Mouse (Mus musculus) myocyte (in vitro differentiated cells): Measurements from ENCODE around the gene a. TPM values are rescaled to one million over a fixed set of nuclear protein-coding genes. Genes with fewer than 3 reads are reported as not detected.

Experiments used
- H3K27me3 ChIP-seq: one replicate; pipeline ENCODE4 v1.6.1; 2011; ENCODE audit not compliant: control insufficient read depth, insufficient read depth, insufficient read length
- H3K36me3 ChIP-seq: one replicate; pipeline ENCODE4 v1.6.1; 2011; ENCODE audit not compliant: control insufficient read depth, insufficient read depth
- H3K4me2 ChIP-seq: one replicate; pipeline ENCODE4 v1.6.1; 2011; ENCODE audit warnings: low read depth, control low read depth
- H3K4me3 ChIP-seq: one replicate; pipeline ENCODE4 v1.5.1; 2011; ENCODE audit warnings: mild to moderate bottlenecking, control low read depth, moderate library complexity
- H3K79me2 ChIP-seq: one replicate; pipeline ENCODE4 v1.6.1; 2011; ENCODE audit not compliant: control insufficient read depth, insufficient read depth
- H3ac ChIP-seq: one replicate; pipeline ENCODE4 v1.6.1; 2011; ENCODE audit not compliant: control insufficient read depth, insufficient read length
- CEBPB ChIP-seq: IDR thresholded peaks from 2 replicates; pipeline ENCODE4 v1.6.1; 2011; ENCODE audit warnings: mild to moderate bottlenecking, moderate library complexity; ENCODE audit not compliant: poor library complexity, insufficient read depth, severe bottlenecking
- E2F4 ChIP-seq: IDR thresholded peaks from one replicate; pipeline ENCODE4 v1.6.1; 2011; ENCODE audit warnings: mild to moderate bottlenecking, control low read depth, moderate library complexity; ENCODE audit not compliant: insufficient read depth
- MAX ChIP-seq: IDR thresholded peaks from one replicate; pipeline ENCODE4 v1.6.1; 2011; ENCODE audit warnings: low read depth, mild to moderate bottlenecking, control low read depth
- MYOD1 ChIP-seq, 3 experiments: IDR thresholded peaks; one replicate each; pipeline ENCODE4 v1.6.1; 2011; ENCODE audit warnings: control low read depth in 2 of 3, low read depth in 2 of 3, mild to moderate bottlenecking in 2 of 3, moderate library complexity in 1 of 3; ENCODE audit not compliant: insufficient read length in 2 of 3, control insufficient read depth in 1 of 3
- MYOG ChIP-seq, 3 experiments: IDR thresholded peaks; one replicate each; pipeline ENCODE4 v1.6.1; 2011; ENCODE audit warnings: control low read depth in 2 of 3, low read depth in 2 of 3, mild to moderate bottlenecking in 2 of 3; ENCODE audit not compliant: insufficient read length in 2 of 3, control insufficient read depth in 1 of 3, insufficient read depth in 1 of 3
- POLR2A ChIP-seq: IDR thresholded peaks from one replicate; pipeline ENCODE4 v1.6.1; 2011; ENCODE audit warnings: low read depth, mild to moderate bottlenecking, control low read depth, moderate library complexity; ENCODE audit not compliant: insufficient read length
- POLR2AphosphoS2 ChIP-seq: IDR thresholded peaks from one replicate; pipeline ENCODE4 v1.6.1; 2011; ENCODE audit warnings: low read depth, control low read depth; ENCODE audit not compliant: insufficient read length
- REST ChIP-seq: IDR thresholded peaks from one replicate; pipeline ENCODE4 v1.6.1; 2011; ENCODE audit warnings: mild to moderate bottlenecking, control low read depth, moderate library complexity; ENCODE audit not compliant: insufficient read depth, insufficient read length
- SRF ChIP-seq: IDR thresholded peaks from one replicate; pipeline ENCODE4 v1.6.1; 2011; ENCODE audit warnings: low read depth; ENCODE audit not compliant: control insufficient read depth, insufficient read length
- TCF12 ChIP-seq: IDR thresholded peaks from one replicate; pipeline ENCODE4 v1.6.1; 2011; ENCODE audit warnings: mild to moderate bottlenecking, control low read depth; ENCODE audit not compliant: poor library complexity, insufficient read depth, severe bottlenecking
- TCF3 ChIP-seq: IDR thresholded peaks from one replicate; pipeline ENCODE4 v1.6.1; 2011; ENCODE audit warnings: low read depth, control low read depth; ENCODE audit not compliant: insufficient read length
- USF1 ChIP-seq: IDR thresholded peaks from one replicate; pipeline ENCODE4 v1.6.1; 2011; ENCODE audit warnings: low read depth, mild to moderate bottlenecking, control low read depth, moderate library complexity
- polyA plus RNA-seq: library from polyadenylated mRNA; unstranded; fragments of >200 nt; fragmentation: generic; extraction: Trizol; gene quantifications from one replicate; pipeline ENCODE4 v1.2.1, GENCODE M21; 2012; ENCODE audit warnings: missing spikeins

Gene a
- polyA plus RNA-seq, 1 experiment = not detected

GRCm38 (mm10) chr2:154767051-154767450 lies 24.2 kb upstream of the a start:
- H3K79me2 ChIP-seq = no peaks in the 10 kb centered on the region
- no peak for TF ChIP-seq SRF
- no peak for TF ChIP-seq TCF12
- no peak for TF ChIP-seq MYOG (IDR thresholded peaks at IDR 0.05; ENCODE audit: control insufficient read depth in 1 of 3, insufficient read depth in 1 of 3, insufficient read length in 2 of 3, low read depth in 2 of 3)
- TF ChIP-seq POLR2A = no peak
- TF ChIP-seq MYOD1 (IDR thresholded peaks at IDR 0.05; ENCODE audit: control insufficient read depth in 1 of 3, insufficient read length in 2 of 3, low read depth in 2 of 3) = no peak
- no peak for TF ChIP-seq POLR2AphosphoS2
- TF ChIP-seq E2F4 = no peak
- no peak for TF ChIP-seq MAX
- no peak for TF ChIP-seq CEBPB
- no peak for TF ChIP-seq TCF3
- no peak for TF ChIP-seq REST
- no peak for TF ChIP-seq USF1
- H3ac ChIP-seq = no peak overlapping the region

GRCm38 (mm10) chr2:154769930-154770329 lies 21.3 kb upstream of the a start, which contains the start of gene Gm14214:
TSS of gene Gm14214 (minus strand) at chr2:154770030.
- no peaks in the 10 kb centered on the region for H3K79me2 ChIP-seq
- H3K36me3 ChIP-seq = no peaks in the 10 kb centered on the region
- no peak within 1 kb of the TSS for H3ac ChIP-seq
- no peak within 1 kb of the TSS for H3K4me3 ChIP-seq
- TF ChIP-seq MYOG (IDR thresholded peaks at IDR 0.05; ENCODE audit: control insufficient read depth in 1 of 3, insufficient read depth in 1 of 3, insufficient read length in 2 of 3, low read depth in 2 of 3) (no peak), MAX (no peak), REST (no peak), MYOD1 (IDR thresholded peaks at IDR 0.05; ENCODE audit: control insufficient read depth in 1 of 3, insufficient read length in 2 of 3, low read depth in 2 of 3) (no peak)
- H3K27me3 ChIP-seq = no peaks in the 10 kb centered on the region
- no peak within 1 kb of the TSS for H3K4me2 ChIP-seq

More at GRCm38 (mm10) chr2:154767051-154767450, 24.2 kb upstream of the a start:
- Histone ChIP-seq H3K4me3 (no peak overlapping the region), H3K36me3 (no peaks in the 10 kb centered on the region), H3K27me3 (no peaks in the 10 kb centered on the region), H3K4me2 (no peak overlapping the region)

DNA sequence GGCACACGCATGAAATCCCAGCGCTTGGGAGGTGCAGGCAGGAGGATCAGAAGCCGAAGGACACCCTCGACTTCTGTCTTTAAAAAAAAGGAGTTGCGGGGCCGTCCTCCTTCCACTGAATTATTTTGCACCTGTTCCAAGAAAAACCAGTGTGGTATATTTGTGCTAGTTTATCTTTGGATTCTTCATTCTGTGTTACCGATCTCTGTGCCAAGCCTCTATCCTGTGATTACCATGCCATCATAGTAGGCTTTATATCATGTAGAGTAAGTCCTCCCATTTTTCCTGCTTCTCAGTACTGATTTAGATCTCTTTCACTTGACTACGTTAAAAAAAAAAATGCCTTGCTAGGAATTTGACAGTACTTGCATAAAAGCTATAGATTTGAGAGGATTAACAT lies 19.6 kb upstream of the a start:
- H3K27me3 ChIP-seq = no peaks in the 10 kb centered on the region
- H3K4me2 ChIP-seq = no peak overlapping the region
- no peaks in the 10 kb centered on the region for H3K79me2 ChIP-seq
- no peaks in the 10 kb centered on the region for H3K36me3 ChIP-seq
- TF ChIP-seq TCF12 (no peak), POLR2AphosphoS2 (no peak), E2F4 (no peak), POLR2A (no peak), REST (no peak), MYOG (IDR thresholded peaks at IDR 0.05; ENCODE audit: control insufficient read depth in 1 of 3, insufficient read depth in 1 of 3, insufficient read length in 2 of 3, low read depth in 2 of 3) (no peak), MYOD1 (IDR thresholded peaks at IDR 0.05; ENCODE audit: control insufficient read depth in 1 of 3, insufficient read length in 2 of 3, low read depth in 2 of 3) (no peak), TCF3 (no peak), SRF (no peak), USF1 (no peak), MAX (no peak), CEBPB (no peak)
- no peak overlapping the region for H3ac ChIP-seq
- H3K4me3 ChIP-seq = no peak overlapping the region

GRCm38 (mm10) chr2:154774032-154774431 lies 17.2 kb upstream of the a start:
- H3K27me3 ChIP-seq = no peaks in the 10 kb centered on the region
- no peak overlapping the region for H3K4me3 ChIP-seq
- H3K36me3 ChIP-seq = no peaks in the 10 kb centered on the region
- TF ChIP-seq REST (no peak), POLR2A (no peak), MYOD1 (IDR thresholded peaks at IDR 0.05; ENCODE audit: control insufficient read depth in 1 of 3, insufficient read length in 2 of 3, low read depth in 2 of 3) (no peak), CEBPB (no peak), MYOG (IDR thresholded peaks at IDR 0.05; ENCODE audit: control insufficient read depth in 1 of 3, insufficient read depth in 1 of 3, insufficient read length in 2 of 3, low read depth in 2 of 3) (no peak), POLR2AphosphoS2 (no peak), MAX (no peak), USF1 (no peak), SRF (no peak), TCF3 (no peak), E2F4 (no peak), TCF12 (no peak)
- H3K4me2 ChIP-seq = no peak overlapping the region
- no peaks in the 10 kb centered on the region for H3K79me2 ChIP-seq
- no peak overlapping the region for H3ac ChIP-seq

- Histone ChIP-seq H3K36me3 (no peaks in the 10 kb centered on the region), H3K79me2 (no peaks in the 10 kb centered on the region), H3K4me3 (no peak overlapping the region), H3ac (no peak overlapping the region), H3K4me2 (no peak overlapping the region), H3K27me3 (no peaks in the 10 kb centered on the region)
- TF ChIP-seq REST (no peak), POLR2A (no peak), MYOD1 (IDR thresholded peaks at IDR 0.05; ENCODE audit: control insufficient read depth in 1 of 3, insufficient read length in 2 of 3, low read depth in 2 of 3) (no peak), E2F4 (no peak), SRF (no peak), TCF3 (no peak)
Measured at GRCm38 (mm10) chr2:154776496-154776895, 14.7 kb upstream of the a start.
